Mouse (Mus musculus) heart, adult 2 months (tissue): ENCODE results near the gene Fam180a. TPM values are rescaled to one million over a fixed set of nuclear protein-coding genes. Genes with fewer than 3 reads are reported as not detected.
A peak's percentile ranks its signal among the peaks of the same experiment; 100 is the strongest.

ENCODE experiments used
- DNase-seq, 2 experiments: peaks; one replicate each; pipeline ENCODE4 v3.0.0; 2021
- H3K27ac ChIP-seq: fragments of 200-600 bp; 2 replicates; pipeline ENCODE4 v1.8.1; 2022
- H3K27me3 ChIP-seq: fragments of 200-500 bp; 2 replicates; pipeline ENCODE4 v1.6.1; 2012; ENCODE audit warnings: mild to moderate bottlenecking, low read length, inconsistent platforms, mixed read lengths; ENCODE audit not compliant: control insufficient read depth, insufficient read depth
- H3K36me3 ChIP-seq: fragments of 200-500 bp; 2 replicates; pipeline ENCODE4 v1.6.1; 2012; ENCODE audit warnings: low read length, inconsistent platforms; ENCODE audit not compliant: control insufficient read depth, insufficient read depth
- H3K4me1 ChIP-seq: fragments of 200-500 bp; 2 replicates; pipeline ENCODE4 v1.6.1; 2011; ENCODE audit warnings: low read length; ENCODE audit not compliant: control insufficient read depth, insufficient read depth
- H3K4me3 ChIP-seq: fragments of 200-600 bp; 2 replicates; pipeline ENCODE4 v1.8.1; 2022
- H3K79me2 ChIP-seq: fragments of 200-500 bp; replicated peaks from 2 replicates; pipeline ENCODE4 v1.6.1; 2012; ENCODE audit warnings: mild to moderate bottlenecking, inconsistent platforms, low read length, moderate library complexity, mixed read lengths; ENCODE audit not compliant: control insufficient read depth, insufficient read depth
- H3K9ac ChIP-seq: fragments of 200-500 bp; 2 replicates; pipeline ENCODE4 v1.6.1; 2012; ENCODE audit warnings: low read depth, mild to moderate bottlenecking, control low read depth, inconsistent platforms, low read length, mixed read lengths
- CTCF ChIP-seq: fragments of 200-600 bp; IDR thresholded peaks from 2 replicates; pipeline ENCODE4 v1.8.1; 2022; ENCODE audit warnings: antibody characterized with exemption, mild to moderate bottlenecking, moderate library complexity
- EP300 ChIP-seq: fragments of 200-500 bp; IDR thresholded peaks from 2 replicates; pipeline ENCODE4 v1.6.1; 2011; ENCODE audit warnings: low read depth, low read length, control low read depth; ENCODE audit not compliant: insufficient read depth
- POLR2A ChIP-seq: fragments of 200-500 bp; IDR thresholded peaks from 2 replicates; pipeline ENCODE4 v1.6.1; 2011; ENCODE audit warnings: mild to moderate bottlenecking, low read depth, low read length, control low read depth; ENCODE audit not compliant: insufficient read depth
- WGBS: fragments of 180-500 bp; shearing (Covaris S2); methylation state at CpG from one replicate; pipeline ENCODE4 v1.1.7; 2018; 5-methylcytosine and 5-hydroxymethylcytosine counted together
- intact Hi-C: fragments of 180-260 bp; cut with DNase I; formaldehyde crosslinking; loops from one replicate; pipeline ENCODE4 v1.15.1; 2025
- polyA plus RNA-seq: library from polyadenylated mRNA; depleted of rRNA; stranded (reverse); fragments of >200 nt; gene quantifications from 2 replicates; pipeline ENCODE4 v1.2.3, GENCODE M21; 2012
- total RNA-seq, 2 experiments: library from RNA; stranded (reverse); gene quantifications; 2 replicates each; pipeline ENCODE4 v1.2.3; 2021

The Fam180a gene
- total and polyA plus RNA-seq, 3 experiments: 0.16 to 0.41 (median 0.34) TPM

DNA sequence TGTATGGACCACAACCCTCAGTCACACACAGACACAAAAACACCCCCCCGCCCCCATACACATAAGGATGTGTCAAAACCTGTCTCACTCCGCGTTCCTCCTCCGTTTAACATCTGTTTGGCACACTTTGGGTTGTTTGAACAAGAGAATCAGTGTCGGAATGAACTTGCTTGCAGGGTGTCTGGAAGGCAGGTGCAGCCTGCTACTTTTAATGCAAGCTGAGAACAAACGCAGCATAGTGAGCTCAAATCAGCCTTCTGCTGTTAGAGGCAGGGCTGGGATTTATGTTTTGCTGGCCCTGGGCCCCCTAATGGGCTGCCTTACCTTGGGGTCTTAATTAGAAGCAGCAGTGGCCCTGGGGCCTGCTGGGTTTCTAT, 28.7 kb upstream of the Fam180a start:
- H3K27ac ChIP-seq: no peak overlapping the region
- no peak for DNase-seq
- H3K36me3 ChIP-seq: no peaks in the 10 kb centered on the region
- H3K27me3 ChIP-seq: no peaks in the 10 kb centered on the region
- no peaks in the 10 kb centered on the region for H3K79me2 ChIP-seq
- no peaks in the 10 kb centered on the region for H3K4me1 ChIP-seq
- no peak overlapping the region for H3K9ac ChIP-seq
- 78% methylated on average over 6 of the region's 6 CpGs for WGBS
- intact Hi-C loops: no loop called here
- no peak overlapping the region for H3K4me3 ChIP-seq
- TF ChIP-seq CTCF: no peak
- no peak for TF ChIP-seq POLR2A
- TF ChIP-seq EP300: no peak

- no peak for TF ChIP-seq CTCF
- no peak overlapping the region for H3K27ac ChIP-seq
These were observed 28.1 kb upstream of the Fam180a start for GRCm38 (mm10) chr6:35353846-35354621.

GRCm38 (mm10) chr6:35353416-35353815, 27.5 kb upstream of the Fam180a start:
- intact Hi-C loops: no loop called here
- no peaks in the 10 kb centered on the region for H3K79me2 ChIP-seq
- 76% methylated on average over 5 of the region's 5 CpGs for WGBS
- no peaks in the 10 kb centered on the region; the same call in 1 of the 2 replicates for H3K4me1 ChIP-seq
- H3K36me3 ChIP-seq: no peaks in the 10 kb centered on the region
- TF ChIP-seq CTCF (no peak), EP300 (no peak), POLR2A (no peak)
- no peak for DNase-seq
- H3K27me3 ChIP-seq: no peaks in the 10 kb centered on the region
- H3K27ac ChIP-seq: no peak overlapping the region
- no peak overlapping the region for H3K4me3 ChIP-seq
- H3K9ac ChIP-seq: no peak overlapping the region

More at GRCm38 (mm10) chr6:35353846-35354621, 28.1 kb upstream of the Fam180a start:
- Histone ChIP-seq H3K4me3 (no peak overlapping the region), H3K36me3 (no peaks in the 10 kb centered on the region), H3K79me2 (no peaks in the 10 kb centered on the region), H3K4me1 (no peaks in the 10 kb centered on the region; the same call in 1 of the 2 replicates), H3K9ac (no peak overlapping the region), H3K27me3 (no peaks in the 10 kb centered on the region)
- WGBS: 29% methylated on average over 18 of the region's 18 CpGs
- intact Hi-C loops: no loop called here
- peak in 1 of 2 experiments; percentile 21 for DNase-seq

- intact Hi-C loops: no loop called here
- Histone ChIP-seq H3K27ac (no peak overlapping the region), H3K36me3 (no peaks in the 10 kb centered on the region), H3K79me2 (no peaks in the 10 kb centered on the region), H3K9ac (no peak overlapping the region), H3K27me3 (no peaks in the 10 kb centered on the region), H3K4me1 (no peaks in the 10 kb centered on the region; the same call in 1 of the 2 replicates), H3K4me3 (no peak overlapping the region)
- WGBS: 64% methylated on average over 8 of the region's 8 CpGs
- no peak for TF ChIP-seq CTCF
- no peak for TF ChIP-seq POLR2A
- TF ChIP-seq EP300: no peak
- no peak for DNase-seq
These were observed 26.9 kb upstream of the Fam180a start for GRCm38 (mm10) chr6:35352867-35353266.

GRCm38 (mm10) chr6:35351826-35352225, 25.9 kb upstream of the Fam180a start:
- Histone ChIP-seq H3K36me3 (no peaks in the 10 kb centered on the region), H3K79me2 (no peaks in the 10 kb centered on the region), H3K27ac (no peak overlapping the region), H3K4me3 (no peak overlapping the region), H3K9ac (no peak overlapping the region), H3K4me1 (no peaks in the 10 kb centered on the region; the same call in 1 of the 2 replicates), H3K27me3 (no peaks in the 10 kb centered on the region)
- 85% methylated on average over 3 of the region's 3 CpGs for WGBS
- DNase-seq: no peak
- intact Hi-C loops: no loop called here
- no peak for TF ChIP-seq CTCF
- no peak for TF ChIP-seq POLR2A
- TF ChIP-seq EP300: no peak

- TF ChIP-seq POLR2A (no peak), EP300 (peak; percentile 71; the same call in 1 of the 2 replicates)
These were observed 23.8 kb upstream of the Fam180a start for GRCm38 (mm10) chr6:35349784-35350183.

More at GRCm38 (mm10) chr6:35349784-35350183, 23.8 kb upstream of the Fam180a start:
- H3K27ac ChIP-seq: peak overlapping the region; percentile 36
- H3K79me2 ChIP-seq: no peaks in the 10 kb centered on the region
- H3K4me1 ChIP-seq: no peaks in the 10 kb centered on the region; the same call in 1 of the 2 replicates
- no peaks in the 10 kb centered on the region for H3K36me3 ChIP-seq
- H3K4me3 ChIP-seq: no peak overlapping the region
- H3K27me3 ChIP-seq: no peaks in the 10 kb centered on the region
- DNase-seq: peak; percentile 58 to 75
- no peak overlapping the region for H3K9ac ChIP-seq
- intact Hi-C loops: no loop called here
- WGBS: 40% methylated on average over 7 of the region's 7 CpGs
